Mouse (Mus musculus): ENCODE measurements around the gene Dcakd. TPM values are rescaled to one million over a fixed set of nuclear protein-coding genes. Genes with fewer than 3 reads are reported as not detected.

The Dcakd gene
- polyA plus RNA-seq (2014; fragmentation: Nextera tagmentation; extraction: Ambion mirVana) = 273 and 276 TPM in 2 replicates

GRCm38 (mm10) chr11:103028176-103028891 is at the start of gene Dcakd, which contains the start of gene Nmt1:
Gene Dcakd, minus strand, starts transcription at chr11:103028333.
Gene Nmt1, plus strand, starts transcription at chr11:103028190.
- peak within 1 kb of the TSS; percentile 77 for H3K4me3 ChIP-seq (ENCODE audit: low read depth, low read length)
- no peaks in the 10 kb centered on the region for H3K27me3 ChIP-seq (ENCODE audit: control insufficient read depth, insufficient read depth, low read length)
- peak within 1 kb of the TSS; percentile 61 for H3K4me2 ChIP-seq (ENCODE audit: low read depth, low read length)
- 0 out of 2 replicates have a peak within 1 kb of the TSS, but pooled peaks have one; percentile 35 for H3K27ac ChIP-seq (replicated peaks; ENCODE audit: low read depth, low read length)
- peak within 1 kb of the TSS; percentile 74 for H3K9ac ChIP-seq (replicated peaks; ENCODE audit: low read length)
- no peaks in the 10 kb centered on the region for H3K9me3 ChIP-seq (replicated peaks; ENCODE audit: control insufficient read depth, low read length)
- WGBS = under 1% methylated on average over 36 of the region's 36 CpGs
- no peaks in the 10 kb centered on the region for H3K36me3 ChIP-seq (replicated peaks; ENCODE audit: control insufficient read depth, insufficient read depth, low read depth, low read length)
- peak; percentile 98 for ATAC-seq (replicated peaks; ENCODE audit: insufficient number of reproducible peaks, low FRiP score, low TSS enrichment, low read depth)
- peak; percentile 98 for DNase-seq (ENCODE audit: low spot score)
- no peaks in the 10 kb centered on the region for H3K4me1 ChIP-seq (ENCODE audit: control insufficient read depth, insufficient read depth, low read length)

GRCm38 (mm10) chr11:103076581-103076980 is 48.4 kb upstream of the Dcakd start:
- Histone ChIP-seq H3K9ac (replicated peaks; ENCODE audit: low read length) (no peak overlapping the region), H3K27ac (replicated peaks; ENCODE audit: low read depth, low read length) (no peak overlapping the region), H3K27me3 (ENCODE audit: control insufficient read depth, insufficient read depth, low read length) (peaks cover 14% of the 10 kb centered on the region), H3K36me3 (replicated peaks; ENCODE audit: control insufficient read depth, insufficient read depth, low read depth, low read length) (no peaks in the 10 kb centered on the region), H3K4me2 (ENCODE audit: low read depth, low read length) (no peak overlapping the region), H3K4me1 (ENCODE audit: control insufficient read depth, insufficient read depth, low read length) (no peaks in the 10 kb centered on the region; the same call in 1 of the 2 replicates), H3K4me3 (ENCODE audit: low read depth, low read length) (no peak overlapping the region), H3K9me3 (replicated peaks; ENCODE audit: control insufficient read depth, low read length) (no peaks in the 10 kb centered on the region)
- DNase-seq (ENCODE audit: low spot score) (no peak), ATAC-seq (replicated peaks; ENCODE audit: insufficient number of reproducible peaks, low FRiP score, low TSS enrichment, low read depth) (no peak)
- 74% methylated on average over 8 of the region's 8 CpGs for WGBS

GRCm38 (mm10) chr11:103076010-103076409 is 47.9 kb upstream of the Dcakd start:
- no peak overlapping the region for H3K27ac ChIP-seq (replicated peaks; ENCODE audit: low read depth, low read length)
- ATAC-seq (replicated peaks; ENCODE audit: insufficient number of reproducible peaks, low FRiP score, low TSS enrichment, low read depth) (no peak), DNase-seq (ENCODE audit: low spot score) (no peak)
- H3K9me3 ChIP-seq (replicated peaks; ENCODE audit: control insufficient read depth, low read length) = no peaks in the 10 kb centered on the region
- H3K4me2 ChIP-seq (ENCODE audit: low read depth, low read length) = no peak overlapping the region
- no peaks in the 10 kb centered on the region for H3K36me3 ChIP-seq (replicated peaks; ENCODE audit: control insufficient read depth, insufficient read depth, low read depth, low read length)
- H3K9ac ChIP-seq (replicated peaks; ENCODE audit: low read length) = no peak overlapping the region
- peaks cover 12% of the 10 kb centered on the region for H3K27me3 ChIP-seq (ENCODE audit: control insufficient read depth, insufficient read depth, low read length)
- H3K4me1 ChIP-seq (ENCODE audit: control insufficient read depth, insufficient read depth, low read length) = no peaks in the 10 kb centered on the region; the same call in 1 of the 2 replicates
- H3K4me3 ChIP-seq (ENCODE audit: low read depth, low read length) = no peak overlapping the region
- 91% methylated on average over 7 of the region's 7 CpGs for WGBS

GRCm38 (mm10) chr11:103074796-103075323 is 46.7 kb upstream of the Dcakd start:
- H3K4me2 ChIP-seq (ENCODE audit: low read depth, low read length) = no peak overlapping the region
- no peak overlapping the region for H3K4me3 ChIP-seq (ENCODE audit: low read depth, low read length)
- H3K27ac ChIP-seq (replicated peaks; ENCODE audit: low read depth, low read length) = no peak overlapping the region
- no peaks in the 10 kb centered on the region; the same call in 1 of the 2 replicates for H3K36me3 ChIP-seq (replicated peaks; ENCODE audit: control insufficient read depth, insufficient read depth, low read depth, low read length)
- peaks cover 3% of the 10 kb centered on the region for H3K27me3 ChIP-seq (ENCODE audit: control insufficient read depth, insufficient read depth, low read length)
- ATAC-seq (replicated peaks; ENCODE audit: insufficient number of reproducible peaks, low FRiP score, low TSS enrichment, low read depth) = no peak
- 18% methylated on average over 10 of the region's 10 CpGs for whole genome bisulfite sequencing
- no peaks in the 10 kb centered on the region for H3K9me3 ChIP-seq (replicated peaks; ENCODE audit: control insufficient read depth, low read length)
- no peak for DNase-seq (ENCODE audit: low spot score)
- no peak overlapping the region for H3K9ac ChIP-seq (replicated peaks; ENCODE audit: low read length)
- no peaks in the 10 kb centered on the region for H3K4me1 ChIP-seq (ENCODE audit: control insufficient read depth, insufficient read depth, low read length)

- H3K9ac ChIP-seq (replicated peaks; ENCODE audit: low read length) = no peak overlapping the region
- H3K4me2 ChIP-seq (ENCODE audit: low read depth, low read length) = no peak overlapping the region
- H3K4me1 ChIP-seq (ENCODE audit: control insufficient read depth, insufficient read depth, low read length) = no peaks in the 10 kb centered on the region
- no peaks in the 10 kb centered on the region for H3K9me3 ChIP-seq (replicated peaks; ENCODE audit: control insufficient read depth, low read length)
- H3K27ac ChIP-seq (replicated peaks; ENCODE audit: low read depth, low read length) = no peak overlapping the region
- ATAC-seq (replicated peaks; ENCODE audit: insufficient number of reproducible peaks, low FRiP score, low TSS enrichment, low read depth) = no peak
- 52% methylated on average over 10 of the region's 10 CpGs for WGBS
- no peaks in the 10 kb centered on the region; the same call in 1 of the 2 replicates for H3K36me3 ChIP-seq (replicated peaks; ENCODE audit: control insufficient read depth, insufficient read depth, low read depth, low read length)
- DNase-seq (ENCODE audit: low spot score) = no peak
- H3K27me3 ChIP-seq (ENCODE audit: control insufficient read depth, insufficient read depth, low read length) = peaks cover 2% of the 10 kb centered on the region; the same call in 1 of the 2 replicates
- no peak overlapping the region for H3K4me3 ChIP-seq (ENCODE audit: low read depth, low read length)
Observed at GRCm38 (mm10) chr11:103074121-103074650, 46.1 kb upstream of the Dcakd start.

- DNase-seq (ENCODE audit: low spot score) (no peak), ATAC-seq (replicated peaks; ENCODE audit: insufficient number of reproducible peaks, low FRiP score, low TSS enrichment, low read depth) (no peak)
- no peak overlapping the region for H3K4me3 ChIP-seq (ENCODE audit: low read depth, low read length)
- WGBS = 85% methylated on average over 7 of the region's 7 CpGs
- H3K27ac ChIP-seq (replicated peaks; ENCODE audit: low read depth, low read length) = no peak overlapping the region
- no peak overlapping the region for H3K9ac ChIP-seq (replicated peaks; ENCODE audit: low read length)
- H3K27me3 ChIP-seq (ENCODE audit: control insufficient read depth, insufficient read depth, low read length) = peaks cover under 1% of the 10 kb centered on the region; the same call in 1 of the 2 replicates
- H3K36me3 ChIP-seq (replicated peaks; ENCODE audit: control insufficient read depth, insufficient read depth, low read depth, low read length) = no peaks in the 10 kb centered on the region; the same call in none of the 2 replicates
- no peaks in the 10 kb centered on the region for H3K9me3 ChIP-seq (replicated peaks; ENCODE audit: control insufficient read depth, low read length)
- no peak overlapping the region for H3K4me2 ChIP-seq (ENCODE audit: low read depth, low read length)
- no peaks in the 10 kb centered on the region for H3K4me1 ChIP-seq (ENCODE audit: control insufficient read depth, insufficient read depth, low read length)
Observed at GRCm38 (mm10) chr11:103073671-103074070, 45.5 kb upstream of the Dcakd start.

- H3K4me2 ChIP-seq (ENCODE audit: low read depth, low read length) = no peak overlapping the region
- peaks cover 10% of the 10 kb centered on the region for H3K36me3 ChIP-seq (replicated peaks; ENCODE audit: control insufficient read depth, insufficient read depth, low read depth, low read length)
- no peaks in the 10 kb centered on the region for H3K9me3 ChIP-seq (replicated peaks; ENCODE audit: control insufficient read depth, low read length)
- no peak overlapping the region for H3K9ac ChIP-seq (replicated peaks; ENCODE audit: low read length)
- H3K4me3 ChIP-seq (ENCODE audit: low read depth, low read length) = no peak overlapping the region
- ATAC-seq (replicated peaks; ENCODE audit: insufficient number of reproducible peaks, low FRiP score, low TSS enrichment, low read depth) = no peak
- DNase-seq (ENCODE audit: low spot score) = no peak
- WGBS = 92% methylated on average over 10 of the region's 10 CpGs
- H3K27me3 ChIP-seq (ENCODE audit: control insufficient read depth, insufficient read depth, low read length) = no peaks in the 10 kb centered on the region
- H3K4me1 ChIP-seq (ENCODE audit: control insufficient read depth, insufficient read depth, low read length) = no peaks in the 10 kb centered on the region
- no peak overlapping the region for H3K27ac ChIP-seq (replicated peaks; ENCODE audit: low read depth, low read length)
Observed at GRCm38 (mm10) chr11:103070322-103070880, 42.3 kb upstream of the Dcakd start.

Data from embryonic facial prominence, embryonic 11.5 days (tissue).